22 mouse cellular contexts compared by ENCODE assay signal in the genomic region with DNA sequence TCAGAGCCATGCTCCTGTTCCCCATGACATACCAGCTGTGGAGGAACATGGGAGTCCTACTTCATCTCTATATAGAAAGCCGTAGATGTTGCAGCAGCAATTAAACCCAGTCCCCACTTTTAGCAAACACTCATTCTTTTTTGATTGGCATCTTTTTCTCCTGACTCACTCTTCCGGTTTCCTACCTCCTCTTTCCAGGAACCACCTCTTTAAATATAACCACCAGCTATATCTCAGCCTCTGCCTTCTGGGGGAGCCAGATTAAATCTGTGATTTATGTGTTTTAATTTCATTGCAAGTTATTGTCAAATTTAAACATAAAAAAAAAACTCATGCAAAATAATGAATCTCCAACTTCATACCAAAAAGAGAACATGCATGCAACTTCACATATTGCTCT. TPM values are rescaled to one million over a fixed set of nuclear protein-coding genes. Genes with fewer than 3 reads are reported as not detected.
DNase-seq lines count a peak whose midpoint lies in the region; ATAC-seq and TF ChIP-seq lines count a peak whose summit lies in the region.
"Had no signal": no experiment of that assay in that cellular context is flagged by ENCODE, and none has a peak within 500 bp of the region (broad histone marks: within the 10 kb centered on the region; RNA-seq: fewer than 3 reads in every experiment).

No protein-coding gene starts in this region.

- no peak for ATAC-seq in lung, embryonic 16.5 days (ENCODE audit: low read depth)
- ATAC-seq: forebrain, postnatal 0 days; liver, embryonic 12.5 days had no signal

- peaks cover 3% of the 10 kb centered on the region for H3K36me3 ChIP-seq in heart, adult 2 months (ENCODE audit: control insufficient read depth, insufficient read depth, low read length)
- no peaks in the 10 kb centered on the region for H3K36me3 ChIP-seq in lung, embryonic 16.5 days (ENCODE audit: control insufficient read depth, insufficient read depth, low read length)
- H3K36me3 ChIP-seq: forebrain, embryonic 10.5 days; heart, embryonic 12.5 days; hindbrain, embryonic 13.5 days; liver, embryonic 12.5 days; midbrain, embryonic 12.5 days had no signal

- no peaks in the 10 kb centered on the region for H3K79me2 ChIP-seq in heart, adult 2 months (replicated peaks; ENCODE audit: control insufficient read depth, insufficient read depth, low read length)

- no peak overlapping the region for H3K4me2 ChIP-seq in lung, embryonic 16.5 days (ENCODE audit: low read depth, low read length)
- H3K4me2 ChIP-seq: heart, embryonic 12.5 days; hindbrain, embryonic 13.5 days; liver, embryonic 12.5 days; midbrain, embryonic 12.5 days had no signal

- peak overlapping the region; percentile 38 for H3K27ac ChIP-seq in heart, adult 2 months
- 0 out of 2 replicates have a peak overlapping the region, but pooled peaks have one; percentile 1 for H3K27ac ChIP-seq in lung, embryonic 16.5 days (ENCODE audit: low read length)
- H3K27ac ChIP-seq: hindbrain, embryonic 13.5 days; liver, embryonic 12.5 days; midbrain, embryonic 12.5 days had no signal

- H3K9ac ChIP-seq in heart, adult 2 months (ENCODE audit: low read depth, low read length): no peak overlapping the region
- no peak overlapping the region for H3K9ac ChIP-seq in lung, embryonic 16.5 days (ENCODE audit: low read length)
- H3K9ac ChIP-seq: forebrain, postnatal 0 days; heart, embryonic 12.5 days; hindbrain, embryonic 13.5 days; liver, embryonic 12.5 days; midbrain, embryonic 12.5 days had no signal

- peaks cover 9% of the 10 kb centered on the region for H3K4me1 ChIP-seq in heart, adult 2 months (ENCODE audit: control insufficient read depth, insufficient read depth, low read length)
- peaks cover 22% of the 10 kb centered on the region for H3K4me1 ChIP-seq in lung, embryonic 16.5 days (replicated peaks; ENCODE audit: control insufficient read depth, insufficient read depth, low read length)

- TF ChIP-seq POLR2A in heart, adult 2 months (IDR thresholded peaks at IDR 0.05; ENCODE audit: insufficient read depth, low read depth, low read length): no peak

- TF ChIP-seq EP300 in heart, adult 2 months (IDR thresholded peaks at IDR 0.05; ENCODE audit: insufficient read depth, low read depth, low read length): no peak

- 45% methylated on average over 2 of the region's 2 CpGs for WGBS in heart, adult 2 months
- WGBS in lung, embryonic 16.5 days: 36% methylated on average over 2 of the region's 2 CpGs

- H3K9me3 ChIP-seq in lung, embryonic 16.5 days (ENCODE audit: control insufficient read depth, low read length): no peaks in the 10 kb centered on the region
- H3K9me3 ChIP-seq: forebrain, embryonic 10.5 days; heart, embryonic 12.5 days; hindbrain, embryonic 13.5 days; midbrain, embryonic 12.5 days had no signal

- TF ChIP-seq CTCF in heart, adult 2 months (IDR thresholded peaks at IDR 0.05): no peak

- no peaks in the 10 kb centered on the region for H3K27me3 ChIP-seq in heart, adult 2 months (ENCODE audit: control insufficient read depth, insufficient read depth, low read length)
- H3K27me3 ChIP-seq in lung, embryonic 16.5 days (ENCODE audit: control insufficient read depth, insufficient read depth, low read depth, low read length): no peaks in the 10 kb centered on the region
- H3K27me3 ChIP-seq: heart, embryonic 12.5 days; hindbrain, embryonic 13.5 days; liver, embryonic 12.5 days; midbrain, embryonic 12.5 days had no signal

- H3K4me3 ChIP-seq in heart, adult 2 months: no peak overlapping the region
- no peak overlapping the region for H3K4me3 ChIP-seq in lung, embryonic 16.5 days (ENCODE audit: low read length)
- H3K4me3 ChIP-seq: forebrain, embryonic 10.5 days; heart, embryonic 12.5 days; hindbrain, embryonic 13.5 days; liver, embryonic 12.5 days; midbrain, embryonic 12.5 days had no signal

- intact Hi-C loops in heart, adult 2 months (cut with DNase I): no loop called here

- DNase-seq in heart, adult 2 months: no peak
- no peak for DNase-seq in heart, adult 8-10 months (ENCODE audit: low spot score)
- DNase-seq in lung, postnatal 36 days: no peak
- DNase-seq in brain, adult 2 months (ENCODE audit: low read depth, low spot score): peak; percentile 25
- peak; percentile 37 for DNase-seq in induced T-regulatory cell, adult 2 months (ENCODE audit: low read depth)
- no peak for DNase-seq in MN1 (ENCODE audit: low spot score)
- DNase-seq: adrenal gland, postnatal 10 days; cerebellum, adult 2 months; cerebellum, postnatal 25 days; forebrain, postnatal 0 days; heart, postnatal 10 days; kidney, adult 9 months; layer of hippocampus, adult 9-11 months; left cerebral cortex, postnatal 4 days; lung, adult 18-20 months; lung, postnatal 4 days had no signal

RNA-seq across cellular contexts. Expression of gene Cep85l, which starts 37.3 kb away (rescaled TPM):
- 10 to 100 TPM; 16.2 to 16.5 TPM for total RNA-seq in heart, adult 2 months (2021)
- 4.3 and 8.3 TPM in 2 replicates for polyA plus RNA-seq in heart, adult 2 months (2012; rRNA removed)
- total RNA-seq in heart, adult 8-10 months (2022): 10 to 100 TPM; 13.1 to 16.0 (median 14.3) TPM
- 5.4 and 5.5 TPM in 2 replicates for polyA plus RNA-seq in lung, embryonic 16.5 days (2015; fragmentation: Nextera tagmentation; extraction: Ambion mirVana)

Comparison
In these comparisons a context has a peak if more than half of its experiments do, and no peak if none do; other contexts are left out.
1. DNase-seq: peak in brain, adult 2 months (single experiment) and induced T-regulatory cell, adult 2 months (single experiment); none in heart, adult 2 months (0 of 2), heart, adult 8-10 months (single experiment), lung, postnatal 36 days (single experiment) and MN1 (single experiment).